In the genomic region with DNA sequence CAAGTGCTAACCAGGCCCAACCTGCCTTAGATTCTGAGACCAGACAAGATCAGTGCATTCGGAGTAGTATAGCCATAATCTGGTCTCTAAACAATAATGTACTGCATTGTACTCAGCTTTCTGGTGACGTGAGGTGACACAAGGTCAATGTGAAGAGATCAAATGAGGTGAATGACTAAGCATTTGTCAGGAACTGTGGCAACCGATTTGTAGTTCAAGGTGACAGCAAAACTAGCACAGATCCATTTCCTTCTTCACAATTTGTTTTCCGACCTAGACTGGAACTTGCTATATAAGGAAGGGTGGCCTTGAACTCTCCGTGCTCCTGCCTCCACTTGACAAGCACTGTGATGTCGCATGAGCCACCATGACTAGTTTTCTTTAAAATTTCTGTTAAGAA, we compare ENCODE assay signal across 27 mouse cellular contexts. TPM values are rescaled to one million over a fixed set of nuclear protein-coding genes. Genes with fewer than 3 reads are reported as not detected.
DNase-seq lines count a peak whose midpoint lies in the region.
"Had no signal": no experiment of that assay in that cellular context is flagged by ENCODE, and none has a peak within 500 bp of the region (broad histone marks: within the 10 kb centered on the region; RNA-seq: fewer than 3 reads in every experiment).

No protein-coding gene starts in this region.

- H3K4me1 ChIP-seq in brown adipose tissue, adult 24 weeks (ENCODE audit: control insufficient read depth, insufficient read depth, insufficient read length, low read length): peaks cover 4% of the 10 kb centered on the region; the same call in 1 of the 2 replicates
- H3K4me1 ChIP-seq: embryonic facial prominence, embryonic 12.5 days had no signal

- no peak overlapping the region for H3K4me3 ChIP-seq in brown adipose tissue, adult 24 weeks (ENCODE audit: insufficient read depth, low read depth, low read length)
- H3K4me3 ChIP-seq: embryonic facial prominence, embryonic 12.5 days; hindbrain, embryonic 12.5 days; intestine, embryonic 15.5 days; limb, embryonic 12.5 days; liver, embryonic 12.5 days; midbrain, embryonic 10.5 days; midbrain, embryonic 15.5 days had no signal

- peak; percentile 73 for DNase-seq in adrenal gland, adult 2 months
- no peak for DNase-seq in adrenal gland, postnatal 25 days
- peak; percentile 51 for DNase-seq in ZHBTc4 (ENCODE audit: low read depth, low spot score)
- DNase-seq in cerebellum, adult 9-11 months: no peak
- DNase-seq in spleen, postnatal 14 days (ENCODE audit: low spot score in 2 of 2): no peak
- no peak for DNase-seq in right cerebral cortex, postnatal 10 days (ENCODE audit: low spot score in 2 of 2)
- DNase-seq: cerebellum, adult 8-10 months; embryo, embryonic 11 days; gastrocnemius, postnatal 25 days; heart, adult 18-20 months; heart, postnatal 36 days; kidney, postnatal 14 days; liver, postnatal 0 days; lung, postnatal 4 days; spleen, adult 18-20 months; thymus, adult 18-20 months; thymus, postnatal 25 days had no signal

- H3K27ac ChIP-seq in brown adipose tissue, adult 24 weeks (replicated peaks; ENCODE audit: low read depth, low read length): peak overlapping the region; percentile 55
- H3K27ac ChIP-seq: embryonic facial prominence, embryonic 12.5 days; hindbrain, embryonic 12.5 days; hindbrain, postnatal 0 days; intestine, embryonic 15.5 days; limb, embryonic 12.5 days; liver, embryonic 12.5 days; midbrain, embryonic 10.5 days; midbrain, embryonic 15.5 days; stomach, postnatal 0 days had no signal

RNA-seq across cellular contexts. Expression of a gene that starts 55.8 kb away (rescaled TPM):
- 10 to 100 TPM; 18.3 to 30.5 TPM for total RNA-seq in adrenal gland, adult 2 months (2021)
- polyA plus RNA-seq in adrenal gland, adult 2 months (2012; rRNA removed): 0.54 and 0.91 TPM in 2 replicates
- 18.6 and 22.4 TPM in 2 replicates for total RNA-seq in adrenal gland, postnatal 25 days (2021)
- polyA plus RNA-seq in brown adipose tissue, adult 24 weeks (2012; ENCODE audit: insufficient read depth, insufficient read length, missing spikeins): 5.5 and 5.9 TPM in 2 replicates

Comparison
In these comparisons a context has a peak if more than half of its experiments do, and no peak if none do; other contexts are left out.
1. DNase-seq: peak in adrenal gland, adult 2 months (single experiment) and ZHBTc4 (single experiment); none in adrenal gland, postnatal 25 days (single experiment), cerebellum, adult 9-11 months (single experiment), spleen, postnatal 14 days (0 of 2) and right cerebral cortex, postnatal 10 days (0 of 2).